Mouse (Mus musculus) testis, adult 2 months (tissue): ENCODE data around the gene Ppp1r12a.

Source experiments
- CTCF ChIP-seq: fragments of 200-500 bp; IDR thresholded peaks from 2 replicates; pipeline ENCODE4 v1.5.1; 2012; ENCODE audit warnings: low read depth, mild to moderate bottlenecking, inconsistent platforms, low read length, moderate library complexity; ENCODE audit not compliant: control insufficient read depth, insufficient read depth, insufficient replicate concordance
- POLR2A ChIP-seq: fragments of 200-500 bp; IDR thresholded peaks from 2 replicates; pipeline ENCODE4 v1.6.1; 2012; ENCODE audit warnings: low read depth, mild to moderate bottlenecking, inconsistent platforms, low read length, moderate library complexity; ENCODE audit not compliant: control insufficient read depth

- TF ChIP-seq CTCF (no peak), POLR2A (no peak)
These were observed 125.4 kb downstream of the Ppp1r12a start for GRCm38 (mm10) chr10:108287438-108287801.
